ENCODE assay signal across 51 mouse cellular contexts in genomic region chr1:65930055-65930454, GRCm38 (mm10). TPM values are rescaled to one million over a fixed set of nuclear protein-coding genes. Genes with fewer than 3 reads are reported as not detected.
"Had no signal": no experiment of that assay in that cellular context is flagged by ENCODE, and none has a peak within 500 bp of the region (broad histone marks: within the 10 kb centered on the region; RNA-seq: fewer than 3 reads in every experiment).

No protein-coding gene starts in this region.

- H3K27ac ChIP-seq: heart, embryonic 13.5 days; heart, embryonic 15.5 days; hindbrain, embryonic 10.5 days; hindbrain, embryonic 12.5 days; hindbrain, embryonic 13.5 days; hindbrain, embryonic 14.5 days; hindbrain, embryonic 15.5 days; hindbrain, postnatal 0 days; intestine, embryonic 15.5 days; kidney, embryonic 15.5 days; kidney, postnatal 0 days; layer of hippocampus, adult 2 months; left cerebral cortex, adult 2 months had no signal

- H3K36me3 ChIP-seq: heart, embryonic 12.5 days; heart, embryonic 13.5 days; heart, embryonic 15.5 days; hindbrain, embryonic 10.5 days; hindbrain, embryonic 12.5 days; hindbrain, embryonic 13.5 days; hindbrain, embryonic 15.5 days; intestine, embryonic 15.5 days; kidney, embryonic 15.5 days had no signal

- ATAC-seq: hindbrain, embryonic 16.5 days; hindbrain, postnatal 0 days; inflammation-experienced regulatory T-cells, adult 6 months; intestine, embryonic 15.5 days; intestine, embryonic 16.5 days; intestine, postnatal 0 days had no signal

- H3K4me2 ChIP-seq: heart, embryonic 12.5 days; heart, embryonic 13.5 days; heart, embryonic 15.5 days; hindbrain, embryonic 12.5 days; hindbrain, embryonic 13.5 days; hindbrain, embryonic 14.5 days; hindbrain, embryonic 15.5 days; intestine, embryonic 15.5 days; kidney, embryonic 15.5 days had no signal

- H3K4me3 ChIP-seq: heart, embryonic 12.5 days; heart, embryonic 13.5 days; heart, embryonic 15.5 days; hindbrain, embryonic 10.5 days; hindbrain, embryonic 12.5 days; hindbrain, embryonic 13.5 days; hindbrain, embryonic 15.5 days; intestine, embryonic 15.5 days; kidney, embryonic 15.5 days; layer of hippocampus, adult 2 months; left cerebral cortex, adult 2 months had no signal

- H3K9ac ChIP-seq: heart, embryonic 12.5 days; heart, embryonic 13.5 days; heart, embryonic 15.5 days; hindbrain, embryonic 12.5 days; hindbrain, embryonic 13.5 days; hindbrain, embryonic 14.5 days; hindbrain, embryonic 15.5 days; intestine, embryonic 15.5 days; kidney, embryonic 15.5 days had no signal

- H3K4me1 ChIP-seq: heart, embryonic 12.5 days; heart, embryonic 15.5 days; hindbrain, embryonic 12.5 days; hindbrain, embryonic 13.5 days; hindbrain, embryonic 15.5 days; intestine, embryonic 15.5 days had no signal

- DNase-seq: heart, postnatal 10 days; heart, postnatal 14 days; heart, postnatal 36 days; heart, postnatal 4 days; kidney, adult 11 months; kidney, adult 18-20 months; kidney, adult 2 months; kidney, adult 8-10 months; kidney, adult 9 months; kidney, postnatal 10 days; kidney, postnatal 14 days; kidney, postnatal 25 days; kidney, postnatal 36 days; kidney, postnatal 4 days; layer of hippocampus, adult 9-11 months; layer of hippocampus, postnatal 36 days had no signal

- H3K27me3 ChIP-seq: heart, embryonic 12.5 days; heart, embryonic 13.5 days; heart, embryonic 15.5 days; hindbrain, embryonic 12.5 days; hindbrain, embryonic 13.5 days; hindbrain, embryonic 15.5 days; intestine, embryonic 15.5 days; kidney, embryonic 15.5 days had no signal

- H3K9me3 ChIP-seq: heart, embryonic 12.5 days; heart, embryonic 13.5 days; heart, embryonic 15.5 days; hindbrain, embryonic 10.5 days; hindbrain, embryonic 12.5 days; hindbrain, embryonic 13.5 days; hindbrain, embryonic 15.5 days; intestine, embryonic 15.5 days; kidney, embryonic 15.5 days had no signal

RNA-seq across cellular contexts. Expression of gene Crygf, which starts 3.7 kb away (rescaled TPM):
- total RNA-seq: heart, postnatal 10 days; heart, postnatal 14 days; heart, postnatal 25 days; heart, postnatal 36 days; heart, postnatal 4 days; hematopoietic stem cell, adult 5-6 weeks; hindbrain, postnatal 0 days; layer of hippocampus, adult 18-20 months; layer of hippocampus, adult 2 months; layer of hippocampus, adult 8-10 months; layer of hippocampus, postnatal 10 days; layer of hippocampus, postnatal 14 days; layer of hippocampus, postnatal 25 days; layer of hippocampus, postnatal 36 days; left cerebral cortex, adult 18-20 months; left cerebral cortex, adult 2 months; left cerebral cortex, adult 8-10 months had no signal
- polyA plus RNA-seq: heart, embryonic 12.5 days; heart, embryonic 13.5 days; heart, embryonic 14.5 days; heart, embryonic 15.5 days; heart, embryonic 16.5 days; heart, postnatal 0 days; hindbrain, embryonic 11.5 days; hindbrain, embryonic 12.5 days; hindbrain, embryonic 13.5 days; hindbrain, embryonic 14.5 days; hindbrain, embryonic 15.5 days; hindbrain, embryonic 16.5 days; hindbrain, postnatal 0 days; inflammation-experienced regulatory T-cells, adult 6 months; intestine, embryonic 14.5 days; intestine, embryonic 15.5 days; intestine, embryonic 16.5 days; intestine, postnatal 0 days; kidney, adult 2 months; kidney, embryonic 14.5 days; kidney, embryonic 15.5 days; kidney, embryonic 16.5 days; kidney, postnatal 0 days; large intestine, adult 2 months had no signal
